Mouse (Mus musculus) E14TG2a.4 (cell line): ENCODE results near the gene Lhx8.
A peak's percentile ranks its signal among the peaks of the same experiment; 100 is the strongest.

Experiments
- H3K27me3 ChIP-seq: 2 replicates; pipeline ENCODE4 v1.6.1; 2014; ENCODE audit warnings: low read length, control low read depth; ENCODE audit not compliant: insufficient read depth
- H3K36me3 ChIP-seq: 2 replicates; pipeline ENCODE4 v1.6.1; 2014; ENCODE audit warnings: low read length, control low read depth; ENCODE audit not compliant: insufficient read depth
- H3K4me1 ChIP-seq: replicated peaks from 2 replicates; pipeline ENCODE4 v1.6.1; 2014; ENCODE audit warnings: low read depth, low read length, control low read depth
- H3K4me3 ChIP-seq: replicated peaks from 2 replicates; pipeline ENCODE4 v1.5.1; 2014; ENCODE audit warnings: mild to moderate bottlenecking, low read length
- H3K9me3 ChIP-seq: 2 replicates; pipeline ENCODE4 v1.6.1; 2014; ENCODE audit warnings: low read length, control low read depth
- CTCF ChIP-seq: conservative IDR thresholded peaks from 2 replicates; pipeline ENCODE4 v1.5.1; 2014; ENCODE audit warnings: low read length
- NANOG ChIP-seq: IDR thresholded peaks from 2 replicates; pipeline ENCODE4 v1.6.1; 2014; ENCODE audit warnings: borderline replicate concordance, low read length, mixed read lengths
- POU5F1 ChIP-seq: IDR thresholded peaks from 2 replicates; pipeline ENCODE4 v1.6.1; 2014; ENCODE audit warnings: low read length, borderline replicate concordance

Lhx8 gene

DNA sequence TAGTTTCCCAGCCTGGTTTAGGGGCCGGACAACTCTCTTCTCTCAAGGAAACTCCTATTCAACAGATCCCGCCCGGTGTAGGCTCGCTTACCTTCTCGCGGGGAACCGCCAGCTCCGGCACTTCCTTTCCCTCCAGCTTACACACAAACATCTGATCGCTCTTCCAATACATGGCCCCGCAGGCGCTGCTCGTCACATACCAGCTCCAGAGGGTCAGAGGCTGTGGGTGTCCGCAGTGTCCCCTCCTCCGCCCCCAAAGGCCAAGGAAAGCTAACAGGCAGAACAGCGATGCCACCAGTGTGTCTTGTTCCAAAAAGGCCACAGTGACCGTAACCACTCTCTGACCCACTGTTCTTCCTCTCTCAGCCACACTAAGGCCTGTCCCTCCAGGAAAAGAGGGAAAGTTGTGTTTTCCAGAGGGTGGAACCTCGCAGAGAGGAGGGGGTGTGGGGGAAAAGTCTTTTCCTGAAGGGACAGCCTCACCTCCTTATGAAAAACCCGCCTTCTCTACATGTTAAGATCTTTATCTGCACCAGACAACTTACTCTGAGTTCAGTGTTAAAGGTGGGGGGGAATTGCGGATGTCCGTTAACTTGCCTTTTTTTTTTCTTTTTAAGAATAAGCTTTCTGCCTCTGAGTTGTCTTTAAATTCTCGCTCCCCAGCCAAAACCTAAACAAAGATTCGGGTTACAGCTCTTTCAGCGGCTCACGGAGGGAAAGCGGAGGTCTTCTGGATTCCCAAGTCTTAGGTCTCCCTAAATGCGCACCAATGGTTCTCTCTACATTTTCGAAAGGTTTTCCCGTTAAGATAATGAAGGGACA, at the start of gene Lhx8:
Lhx8 (minus strand) TSS at position 479 of the 822 bp plus-strand sequence.
- H3K27me3 ChIP-seq = peaks cover 95% of the 10 kb centered on the region
- H3K4me3 ChIP-seq = peak within 1 kb of the TSS; percentile 53
- no peak for TF ChIP-seq POU5F1
- TF ChIP-seq CTCF = no peak
- TF ChIP-seq NANOG = no peak
- H3K9me3 ChIP-seq = peaks cover 8% of the 10 kb centered on the region
- H3K4me1 ChIP-seq = peaks cover 54% of the 10 kb centered on the region
- no peaks in the 10 kb centered on the region for H3K36me3 ChIP-seq

DNA sequence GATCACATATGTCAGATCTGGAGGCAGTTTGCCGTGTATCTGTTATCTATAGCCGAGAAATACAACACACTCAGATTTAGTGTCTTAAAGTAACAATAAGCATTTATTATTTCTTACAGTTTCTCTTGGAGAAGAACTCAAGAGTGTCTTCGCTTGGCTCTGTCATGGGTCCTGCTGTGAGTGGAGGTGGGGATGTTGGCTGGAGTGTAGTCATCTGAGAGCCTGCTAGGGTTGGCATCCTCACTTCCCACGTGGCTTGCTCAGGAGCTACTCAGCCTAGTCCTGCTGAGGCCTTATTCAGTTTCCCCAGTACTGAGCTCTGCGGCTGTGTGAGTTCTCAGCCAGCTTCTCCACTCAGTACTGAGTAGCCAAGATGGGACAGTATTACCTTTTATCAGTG, 43.1 kb upstream of the Lhx8 start:
- no peak overlapping the region for H3K4me3 ChIP-seq
- no peaks in the 10 kb centered on the region for H3K9me3 ChIP-seq
- no peaks in the 10 kb centered on the region for H3K36me3 ChIP-seq
- peaks cover 11% of the 10 kb centered on the region for H3K4me1 ChIP-seq
- TF ChIP-seq NANOG (no peak), POU5F1 (no peak), CTCF (no peak)
- H3K27me3 ChIP-seq = peaks cover 13% of the 10 kb centered on the region

DNA sequence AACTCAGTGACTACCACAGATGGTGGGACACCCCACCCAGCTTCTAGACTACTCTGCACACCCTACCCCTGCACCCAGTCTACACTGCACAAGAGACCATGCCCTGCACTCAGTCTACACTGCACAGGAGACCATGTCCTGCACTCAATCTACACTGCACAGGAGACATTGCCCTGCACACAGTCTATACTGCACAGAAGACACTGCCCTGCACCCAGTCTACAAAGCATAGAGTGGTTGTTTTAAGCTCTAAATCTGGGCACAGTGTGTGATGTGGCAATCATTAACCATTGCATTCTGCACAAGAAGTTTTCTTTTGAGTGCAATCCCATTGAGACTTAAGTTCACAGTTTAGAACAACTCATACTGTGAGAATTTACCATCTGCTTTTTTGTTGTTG, 42.2 kb upstream of the Lhx8 start:
- no peak overlapping the region for H3K4me3 ChIP-seq
- H3K36me3 ChIP-seq = no peaks in the 10 kb centered on the region
- peaks cover 7% of the 10 kb centered on the region for H3K4me1 ChIP-seq
- TF ChIP-seq POU5F1 = no peak
- no peak for TF ChIP-seq NANOG
- TF ChIP-seq CTCF = no peak
- peaks cover 7% of the 10 kb centered on the region for H3K27me3 ChIP-seq
- H3K9me3 ChIP-seq = no peaks in the 10 kb centered on the region

DNA sequence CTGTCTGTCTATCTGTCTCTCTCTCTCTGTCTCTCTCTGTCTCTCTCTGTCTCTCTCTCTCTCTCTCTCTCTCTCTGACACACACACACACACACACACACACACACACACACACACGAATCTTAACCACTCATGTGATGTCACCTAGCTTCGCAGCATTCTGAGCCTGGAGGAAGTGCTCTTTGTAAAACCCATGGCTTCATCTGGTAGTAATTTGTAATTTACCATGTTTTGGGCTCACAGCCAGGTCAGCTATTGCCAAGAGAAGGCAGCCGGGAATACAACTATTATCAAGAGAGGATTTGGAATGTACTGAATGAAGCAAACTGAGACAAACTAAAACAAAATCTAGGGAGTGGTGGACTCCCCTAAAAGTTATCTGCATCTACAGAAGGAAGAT, 36.9 kb upstream of the Lhx8 start:
- TF ChIP-seq NANOG (no peak), POU5F1 (no peak), CTCF (no peak)
- no peaks in the 10 kb centered on the region for H3K36me3 ChIP-seq
- H3K4me1 ChIP-seq = no peaks in the 10 kb centered on the region
- H3K4me3 ChIP-seq = no peak overlapping the region
- peaks cover 3% of the 10 kb centered on the region; the same call in 1 of the 2 replicates for H3K9me3 ChIP-seq
- H3K27me3 ChIP-seq = no peaks in the 10 kb centered on the region

DNA sequence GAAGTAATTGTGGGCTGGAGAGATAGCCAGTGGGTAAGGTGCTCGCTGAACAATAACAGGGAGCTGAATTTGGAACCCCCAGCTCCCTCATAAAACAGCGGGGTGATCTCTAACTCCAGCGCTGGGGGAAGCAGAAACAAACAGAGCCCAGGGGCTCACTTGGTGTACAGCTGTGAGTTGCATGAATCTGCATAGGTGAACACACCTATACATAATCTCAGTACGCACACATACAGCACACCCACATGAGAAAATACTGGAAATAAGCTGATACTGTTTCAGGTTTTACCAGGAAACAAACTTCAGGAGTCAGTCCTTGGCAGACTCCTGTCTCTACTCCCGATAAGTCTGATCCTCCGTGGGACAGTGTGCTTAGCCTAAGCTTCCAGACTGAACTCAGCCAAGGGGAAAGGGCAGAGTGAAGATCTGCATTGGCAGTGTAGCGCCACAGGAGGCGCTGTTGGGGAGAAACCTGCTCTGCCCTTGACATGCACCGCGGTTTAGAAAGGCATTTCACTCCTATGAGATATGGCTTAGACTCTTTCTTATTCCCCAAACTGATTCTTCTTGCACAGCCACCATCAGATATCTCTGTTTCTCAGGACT, 34.2 kb upstream of the Lhx8 start:
- TF ChIP-seq NANOG = no peak
- TF ChIP-seq POU5F1 = no peak
- peak; percentile 91 for TF ChIP-seq CTCF
- no peaks in the 10 kb centered on the region for H3K36me3 ChIP-seq
- H3K4me1 ChIP-seq = no peaks in the 10 kb centered on the region
- peaks cover 6% of the 10 kb centered on the region for H3K9me3 ChIP-seq
- no peaks in the 10 kb centered on the region for H3K27me3 ChIP-seq
- no peak overlapping the region for H3K4me3 ChIP-seq

DNA sequence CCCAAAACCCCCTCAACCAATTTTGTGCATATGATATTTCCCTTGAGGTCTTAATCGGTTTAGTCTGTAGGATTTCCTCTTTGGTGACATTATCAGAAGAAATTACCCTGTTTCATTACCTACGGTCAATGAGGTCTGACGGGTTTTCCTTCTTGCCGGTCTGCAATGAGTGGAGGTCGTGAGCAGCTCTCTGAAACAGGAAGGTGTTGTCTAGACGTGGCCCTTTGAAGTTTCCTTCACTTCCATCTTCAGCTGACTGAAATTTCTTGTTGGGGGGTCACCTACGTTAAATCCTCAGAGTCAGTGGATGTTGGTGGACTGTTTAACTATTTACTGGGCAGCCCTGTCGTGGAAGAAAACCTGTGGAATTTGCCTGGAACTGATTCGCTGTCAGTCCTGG, 33.0 kb upstream of the Lhx8 start:
- TF ChIP-seq POU5F1 = no peak
- TF ChIP-seq NANOG = no peak
- no peak for TF ChIP-seq CTCF
- no peaks in the 10 kb centered on the region for H3K27me3 ChIP-seq
- no peaks in the 10 kb centered on the region for H3K4me1 ChIP-seq
- peaks cover 18% of the 10 kb centered on the region for H3K9me3 ChIP-seq
- H3K36me3 ChIP-seq = no peaks in the 10 kb centered on the region
- no peak overlapping the region for H3K4me3 ChIP-seq

DNA sequence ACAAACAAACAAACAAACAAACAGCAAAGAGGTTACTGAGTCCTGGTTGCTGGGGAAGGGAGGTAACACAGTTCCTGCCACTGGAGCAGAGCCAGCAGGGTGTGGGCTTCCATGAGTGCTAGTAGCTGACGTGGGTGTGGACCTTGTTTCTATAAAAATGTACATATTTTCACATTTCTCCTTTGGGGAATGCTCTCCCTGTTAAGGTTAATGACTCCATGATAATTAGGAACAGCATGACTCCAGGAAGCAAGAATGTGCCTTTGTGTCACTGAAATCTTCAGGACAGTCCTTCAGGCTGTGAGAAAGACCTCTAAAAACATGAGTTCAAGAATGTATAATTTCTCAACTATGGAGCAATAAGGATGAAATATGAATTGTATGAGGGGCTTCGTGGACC, 28.8 kb upstream of the Lhx8 start:
- Histone ChIP-seq H3K36me3 (no peaks in the 10 kb centered on the region), H3K27me3 (no peaks in the 10 kb centered on the region), H3K4me1 (no peaks in the 10 kb centered on the region), H3K9me3 (peaks cover 46% of the 10 kb centered on the region), H3K4me3 (no peak overlapping the region)
- TF ChIP-seq POU5F1 (no peak), NANOG (no peak), CTCF (no peak)

DNA sequence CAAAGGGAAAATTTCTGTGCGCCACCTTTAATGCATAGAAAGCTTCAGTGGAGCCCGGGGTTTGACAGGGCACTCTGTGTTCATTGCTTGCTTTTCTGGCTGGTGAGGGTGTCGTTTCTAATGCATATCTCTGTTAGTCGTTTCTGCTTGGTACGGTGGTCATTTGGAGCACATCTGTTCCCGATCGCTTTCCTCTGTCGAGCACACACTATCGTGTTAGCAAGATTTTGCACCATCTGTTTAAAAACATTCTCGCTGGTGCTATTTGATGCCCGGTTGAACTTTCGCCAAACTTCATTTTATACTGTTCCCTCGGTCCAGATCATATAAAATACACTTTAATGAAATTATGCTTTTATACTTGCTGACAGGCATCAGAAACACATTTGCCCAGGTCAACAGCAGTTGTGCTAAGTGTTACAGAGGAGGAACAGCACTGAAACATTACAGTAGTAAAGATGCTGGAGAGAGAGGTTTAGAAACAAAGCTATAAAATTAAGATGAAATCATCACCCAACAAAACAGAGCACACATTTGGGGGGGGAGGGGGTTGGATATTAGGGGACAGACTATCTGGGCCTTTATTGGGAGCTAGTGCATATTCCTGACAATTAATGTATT, 9.9 kb upstream of the Lhx8 start:
- H3K4me1 ChIP-seq = no peaks in the 10 kb centered on the region
- peaks cover 29% of the 10 kb centered on the region for H3K27me3 ChIP-seq
- no peak overlapping the region for H3K4me3 ChIP-seq
- H3K36me3 ChIP-seq = no peaks in the 10 kb centered on the region
- TF ChIP-seq NANOG (no peak), POU5F1 (no peak)
- H3K9me3 ChIP-seq = peaks cover 4% of the 10 kb centered on the region; the same call in 1 of the 2 replicates
